Mouse (Mus musculus) liver, adult 2 months (tissue): ENCODE measurements at regions not wholly inside any gene's neighbourhood (a gene's known extent, or its start where the extent isn't known, plus 50 kb on each side); places are given as distances from the start of the nearest gene placed in this dataset.

Experiments used
- CTCF ChIP-seq: fragments of 200-500 bp; IDR thresholded peaks from 2 replicates; pipeline ENCODE4 v1.5.1; 2011; ENCODE audit warnings: low read depth, low read length, control low read depth
- POLR2A ChIP-seq: fragments of 200-500 bp; IDR thresholded peaks from 2 replicates; pipeline ENCODE4 v1.6.1; 2011; ENCODE audit warnings: low read length, control low read depth; ENCODE audit not compliant: insufficient read depth; ENCODE audit errors: extremely low read depth

GRCm38 (mm10) chr9:71058655-71059054 lies 106.6 kb upstream of the Lipc start:
- TF ChIP-seq CTCF (no peak), POLR2A (no peak)
